Mouse (Mus musculus) splenic B cell, adult 2 months (primary cell): ENCODE results near the gene Olfr657.

ENCODE experiments used
- DNase-seq: peaks from one replicate; pipeline ENCODE4 v3.0.0-alpha.2; 2011; ENCODE audit warnings: low read depth, low spot score
- H3K27me3 ChIP-seq: 2 replicates; pipeline ENCODE4 v1.6.1; 2012; ENCODE audit warnings: mild to moderate bottlenecking, low read length, moderate library complexity, mixed read lengths; ENCODE audit not compliant: control insufficient read depth, poor library complexity, insufficient read depth, severe bottlenecking
- H3K36me3 ChIP-seq: 2 replicates; pipeline ENCODE4 v1.6.1; 2012; ENCODE audit warnings: mild to moderate bottlenecking, low read length, moderate library complexity, mixed read lengths; ENCODE audit not compliant: control insufficient read depth, poor library complexity, insufficient read depth, severe bottlenecking

Gene Olfr657

DNA sequence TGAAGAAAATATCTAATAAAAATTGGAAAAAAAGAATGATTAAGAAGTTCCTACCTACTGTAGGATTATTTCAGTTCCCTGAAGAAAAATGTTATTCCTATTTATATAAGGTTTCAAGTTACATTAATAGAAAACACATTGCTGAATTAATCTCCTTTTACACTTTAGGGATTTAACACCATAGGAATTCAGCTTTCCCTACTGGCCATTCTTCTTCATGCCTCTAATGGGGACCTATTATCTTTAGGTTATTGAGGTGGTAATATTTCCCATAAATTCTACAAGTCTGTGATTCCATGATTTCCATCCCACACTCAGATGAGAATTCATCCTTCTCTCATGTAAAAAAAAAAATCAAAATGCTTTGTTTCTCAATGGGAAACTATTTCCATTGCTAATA lies at the start of gene Olfr657:
Olfr657 (plus strand) TSS at position 301 of the 400 bp plus-strand sequence.
- Histone ChIP-seq H3K36me3 (no peaks in the 10 kb centered on the region), H3K27me3 (no peaks in the 10 kb centered on the region)
- DNase-seq: no peak

DNA sequence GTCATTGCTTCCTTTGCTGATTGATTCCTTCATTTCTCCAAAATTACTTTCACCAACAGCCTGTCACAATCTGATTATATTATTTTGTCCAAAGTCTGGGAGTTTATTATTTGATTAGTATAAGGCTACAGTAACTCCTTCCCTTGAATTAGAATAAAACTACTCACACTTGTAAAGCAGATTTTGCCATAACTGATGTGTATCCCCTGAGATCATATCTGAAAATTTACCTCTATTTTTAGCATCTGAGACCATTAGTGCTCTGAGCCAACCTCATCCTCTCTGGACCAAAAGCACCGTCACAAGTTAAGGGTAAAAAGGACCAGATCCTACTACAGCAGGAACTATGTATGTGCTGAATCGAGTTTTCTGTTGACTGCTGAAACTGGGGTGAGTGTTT lies 47.6 kb upstream of the Olfr657 start, which contains the start of gene Olfr653:
Olfr653 (plus strand) TSS at position 301 of the 400 bp plus-strand sequence.
- DNase-seq: no peak
- H3K27me3 ChIP-seq: no peaks in the 10 kb centered on the region

DNA sequence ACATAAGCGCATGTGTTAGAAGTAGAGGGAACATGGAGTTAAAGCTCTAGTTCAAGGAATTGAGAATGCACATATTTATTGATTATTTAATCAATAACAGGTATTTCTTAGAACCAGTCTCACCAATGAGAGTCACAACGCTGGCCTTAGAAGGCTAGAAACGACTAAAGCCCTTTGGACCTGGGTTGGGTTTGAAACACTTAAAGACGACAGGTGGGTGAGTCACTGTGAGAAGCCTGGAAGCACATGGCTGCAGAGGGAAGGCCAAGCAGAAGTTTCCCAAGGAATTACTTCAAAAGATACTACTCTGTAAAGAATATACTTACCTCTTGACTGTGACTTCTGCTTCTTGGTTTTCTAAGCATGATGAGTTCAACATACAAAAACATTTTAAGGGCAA lies 43.7 kb upstream of the Olfr657 start:
- no peak for DNase-seq
- no peaks in the 10 kb centered on the region for H3K36me3 ChIP-seq
- H3K27me3 ChIP-seq: no peaks in the 10 kb centered on the region

More for the DNA sequence above, 47.6 kb upstream of the Olfr657 start, which contains the start of gene Olfr653:
- no peaks in the 10 kb centered on the region for H3K36me3 ChIP-seq

DNA sequence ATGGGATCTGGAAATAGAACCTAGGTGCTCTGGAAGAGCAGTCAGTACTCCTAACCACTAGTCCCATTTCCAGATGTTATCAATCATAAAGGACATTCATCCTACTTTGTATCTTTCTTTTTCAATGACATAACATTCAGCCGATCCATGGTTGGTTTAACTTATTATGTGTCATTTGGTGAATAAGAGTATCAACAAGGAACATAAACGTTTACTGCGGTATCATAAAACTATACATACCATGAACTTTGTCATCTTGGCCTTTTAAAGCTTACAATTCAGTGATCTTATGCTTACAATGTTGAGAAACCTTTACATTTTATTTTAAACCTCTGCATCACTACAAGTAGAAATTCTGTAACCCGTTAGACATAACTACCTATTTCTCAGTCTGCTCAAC lies 43.2 kb upstream of the Olfr657 start:
- no peak for DNase-seq
- Histone ChIP-seq H3K36me3 (no peaks in the 10 kb centered on the region), H3K27me3 (no peaks in the 10 kb centered on the region)

DNA sequence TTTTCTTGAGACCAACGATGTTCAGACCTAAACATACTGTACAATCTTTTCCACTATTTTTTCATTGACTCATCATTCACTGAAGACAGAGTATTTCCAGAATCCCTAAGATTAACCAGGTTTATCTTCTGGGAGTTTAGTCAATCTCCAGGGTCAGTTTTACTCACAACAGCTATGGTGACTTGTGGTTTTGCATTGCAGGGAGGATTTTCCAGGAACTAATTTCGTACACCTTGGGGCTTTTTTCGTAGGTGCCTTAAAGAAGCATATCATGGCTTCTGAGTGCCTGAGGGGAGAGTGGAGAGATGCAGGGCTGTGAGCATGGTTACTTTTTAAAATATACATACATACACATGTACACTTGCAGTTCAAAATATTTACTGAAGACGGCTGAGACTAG lies 37.9 kb upstream of the Olfr657 start, which contains the start of gene Olfr654:
Olfr654 (plus strand) TSS at position 301 of the 400 bp plus-strand sequence.
- no peak for DNase-seq
- no peaks in the 10 kb centered on the region for H3K36me3 ChIP-seq
- H3K27me3 ChIP-seq: no peaks in the 10 kb centered on the region

DNA sequence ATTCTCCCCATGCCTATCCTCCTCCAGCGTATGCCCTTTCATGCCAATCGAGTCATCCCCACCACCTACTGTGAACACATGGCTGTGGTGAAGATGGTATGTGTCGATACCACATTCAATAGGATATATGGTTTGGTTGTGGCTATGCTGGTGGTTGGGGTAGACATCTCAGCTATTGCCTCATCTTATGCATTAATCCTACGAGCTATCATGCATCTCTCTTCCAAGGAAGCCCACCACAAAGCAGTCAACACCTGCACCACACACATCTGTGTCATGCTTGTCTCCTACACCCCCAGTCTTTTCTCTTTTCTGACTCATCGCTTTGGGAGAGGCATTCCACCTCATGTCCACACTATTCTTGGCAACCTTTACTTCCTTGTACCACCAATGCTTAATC lies 36.3 kb upstream of the Olfr657 start:
- Histone ChIP-seq H3K27me3 (no peaks in the 10 kb centered on the region), H3K36me3 (no peaks in the 10 kb centered on the region)
- no peak for DNase-seq

DNA sequence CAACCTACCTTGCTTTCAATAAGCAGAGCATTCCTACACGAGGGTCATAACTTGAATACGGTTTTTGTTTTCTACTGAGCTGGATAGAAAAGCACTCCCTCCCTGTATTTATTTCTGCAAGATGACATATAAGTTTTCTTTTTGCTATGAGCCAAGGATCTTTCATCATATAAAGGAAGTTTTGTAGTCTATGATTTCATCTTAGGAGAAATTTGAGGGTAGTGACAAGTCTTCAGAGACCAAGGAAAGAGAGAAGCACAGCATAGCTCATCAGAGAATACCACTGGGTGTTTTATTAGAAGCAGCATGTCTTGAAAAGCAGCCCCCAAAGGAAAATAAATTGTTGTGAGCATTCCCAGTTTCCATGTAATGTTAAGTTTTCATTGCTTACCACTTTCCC lies 22.9 kb upstream of the Olfr657 start, which contains the start of gene Olfr655:
Olfr655 (minus strand) TSS at position 101 of the 400 bp plus-strand sequence.
- DNase-seq: no peak
- Histone ChIP-seq H3K36me3 (no peaks in the 10 kb centered on the region), H3K27me3 (no peaks in the 10 kb centered on the region)

DNA sequence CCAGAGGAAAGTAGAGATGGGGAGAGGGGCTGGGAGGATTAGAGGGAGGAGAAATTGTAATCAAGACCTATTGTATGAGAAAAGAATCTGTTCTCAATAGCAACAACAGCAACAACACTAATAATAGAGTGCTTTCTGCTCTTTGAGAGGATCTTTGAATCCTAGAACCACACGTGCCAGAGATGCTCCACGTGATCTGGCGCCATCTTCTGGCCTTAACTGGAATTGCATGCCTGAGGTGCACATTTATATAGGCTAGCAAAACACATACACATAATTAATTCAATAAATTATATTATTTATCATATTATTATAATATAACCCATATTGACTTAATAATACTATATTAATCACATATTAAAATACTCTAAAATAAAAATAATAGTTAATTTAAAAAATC lies 21.4 kb upstream of the Olfr657 start:
- Histone ChIP-seq H3K27me3 (no peaks in the 10 kb centered on the region), H3K36me3 (no peaks in the 10 kb centered on the region)
- peak; percentile 84 for DNase-seq

DNA sequence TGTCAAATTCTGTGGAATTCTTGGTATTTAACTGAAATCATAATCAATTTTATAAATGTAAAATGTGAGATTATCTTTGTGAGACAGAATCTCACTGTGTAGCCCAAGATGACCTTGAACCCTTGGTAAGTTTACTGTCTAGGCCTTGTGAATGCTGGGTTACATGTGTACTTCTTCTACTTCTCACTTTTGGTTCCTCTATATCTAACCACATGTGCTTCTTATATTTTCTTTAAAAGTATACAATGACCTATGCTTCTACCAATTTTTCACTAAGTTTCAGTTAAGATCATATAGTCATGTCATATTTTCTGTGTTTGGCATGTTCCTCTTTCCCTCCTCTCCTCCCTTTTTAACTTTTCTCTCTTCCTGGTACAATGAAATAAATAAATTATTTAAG lies 19.9 kb upstream of the Olfr657 start:
- DNase-seq: no peak
- H3K27me3 ChIP-seq: no peaks in the 10 kb centered on the region
- H3K36me3 ChIP-seq: no peaks in the 10 kb centered on the region

DNA sequence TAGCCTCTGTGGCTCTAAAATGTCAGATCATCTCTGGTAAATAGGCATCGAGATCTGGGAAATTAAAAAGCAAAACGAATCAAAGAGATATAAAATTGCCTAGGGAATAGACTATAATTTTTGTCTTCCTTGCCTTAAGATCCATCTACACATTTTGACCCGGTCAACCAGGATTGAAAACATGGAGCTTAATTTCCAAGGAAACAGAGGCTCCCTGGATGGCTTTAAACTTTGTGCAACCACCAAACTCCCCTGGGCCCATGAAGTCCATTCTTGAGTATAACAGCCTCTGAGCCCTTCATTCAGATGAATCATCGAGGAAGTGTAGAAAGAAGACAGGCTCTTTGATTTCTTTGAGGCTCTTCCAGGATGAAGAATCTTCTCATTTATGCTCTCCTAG lies 10.9 kb upstream of the Olfr657 start, which contains the start of gene Olfr656:
Olfr656 (plus strand) TSS at position 301 of the 400 bp plus-strand sequence.
- H3K27me3 ChIP-seq: no peaks in the 10 kb centered on the region; the same call in 1 of the 2 replicates
- H3K36me3 ChIP-seq: no peaks in the 10 kb centered on the region
- DNase-seq: no peak

DNA sequence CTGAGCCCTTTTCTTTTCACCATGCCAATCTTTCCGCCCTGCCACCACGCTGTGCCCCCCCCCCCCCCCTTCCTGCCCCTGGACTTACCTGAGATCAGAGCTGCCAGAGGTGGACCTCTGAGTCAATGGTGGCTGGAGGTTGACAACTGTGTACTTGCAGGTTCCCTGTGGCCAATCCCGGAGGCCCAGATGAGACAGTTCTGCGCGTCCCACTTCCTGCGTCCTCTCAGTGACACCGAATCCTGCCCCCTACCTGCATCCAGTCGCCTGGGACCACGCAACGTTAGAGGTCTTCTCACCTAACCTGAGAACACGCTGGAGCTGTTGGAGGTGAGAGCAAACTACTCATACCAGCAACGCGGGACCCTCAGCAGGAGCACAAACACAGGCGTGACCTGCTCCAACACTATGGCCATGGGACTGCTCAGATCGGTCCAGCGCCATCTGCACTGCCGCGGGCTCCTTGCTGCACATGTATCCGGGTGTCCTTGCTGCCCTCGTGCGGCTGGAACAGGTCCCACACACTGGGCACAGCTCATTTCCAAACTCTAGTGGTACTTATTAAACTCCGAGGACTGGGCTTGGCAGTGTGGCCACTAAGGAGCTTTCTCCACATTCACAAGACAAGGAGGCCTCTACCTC lies 22.4 kb downstream of the Olfr657 start, which contains the start of gene Olfr658:
Olfr658 (minus strand) TSS at position 465 of the 642 bp plus-strand sequence.
- H3K27me3 ChIP-seq: no peaks in the 10 kb centered on the region
- peak; percentile 69 for DNase-seq

DNA sequence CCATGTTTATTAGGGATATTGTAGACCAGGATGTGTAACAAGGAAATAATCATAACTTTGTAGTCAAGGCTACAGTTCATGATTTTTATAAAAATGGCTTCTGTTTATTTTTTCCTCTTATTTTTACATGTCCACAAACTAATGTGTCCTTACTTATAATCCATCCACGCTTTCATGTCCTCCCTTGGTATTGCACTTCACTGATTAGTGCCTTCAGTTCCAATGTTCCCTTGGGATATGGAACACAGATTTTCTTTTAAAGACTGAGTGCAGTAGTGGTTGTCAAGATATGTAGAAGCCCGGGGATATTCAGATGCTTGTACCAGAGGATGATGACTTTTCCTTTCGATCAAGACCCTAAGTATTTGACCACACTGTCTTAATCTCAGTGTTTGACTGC lies 41.9 kb downstream of the Olfr657 start, which contains the start of gene Olfr659:
Olfr659 (plus strand) TSS at position 301 of the 400 bp plus-strand sequence.
- H3K27me3 ChIP-seq: no peaks in the 10 kb centered on the region
- no peak for DNase-seq
- no peaks in the 10 kb centered on the region for H3K36me3 ChIP-seq

More for the DNA sequence above, 22.4 kb downstream of the Olfr657 start, which contains the start of gene Olfr658:
- H3K36me3 ChIP-seq: no peaks in the 10 kb centered on the region

DNA sequence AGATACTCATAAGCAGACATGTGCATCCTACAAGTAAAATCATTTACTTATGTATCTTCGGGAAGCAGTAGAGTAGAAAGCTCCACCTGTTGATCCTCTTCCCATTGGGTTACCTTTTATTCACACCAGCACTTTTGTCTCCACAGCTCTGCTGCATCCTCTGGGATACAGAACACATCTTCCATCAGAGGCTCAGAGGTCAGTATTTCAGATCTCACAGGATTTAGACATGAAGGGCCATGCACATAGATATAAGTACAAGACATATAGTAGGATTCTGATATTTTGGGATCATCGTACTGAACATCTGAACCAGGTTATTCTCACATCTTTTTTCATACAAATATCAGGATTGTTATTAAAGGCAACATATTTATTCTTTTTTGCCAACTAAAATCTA lies 61.6 kb downstream of the Olfr657 start, which contains the start of gene Olfr661:
Olfr661 (plus strand) TSS at position 301 of the 400 bp plus-strand sequence.
- H3K27me3 ChIP-seq: no peaks in the 10 kb centered on the region
- H3K36me3 ChIP-seq: no peaks in the 10 kb centered on the region
- no peak for DNase-seq
